Mouse (Mus musculus): ENCODE data around the gene Zfp72. TPM values are rescaled to one million over a fixed set of nuclear protein-coding genes. Genes with fewer than 3 reads are reported as not detected.

Zfp72 gene
- polyA plus RNA-seq, 1 experiment from 2014 or later = 6.6 TPM

- H3K4me3 ChIP-seq = peak overlapping the region; percentile 78
- H3K9me3 ChIP-seq = no peaks in the 10 kb centered on the region
- H3K27ac ChIP-seq = peak overlapping the region; percentile 11; the same call in 1 of the 2 replicates
- 2% methylated on average over 15 of the region's 15 CpGs for WGBS
- peaks cover 23% of the 10 kb centered on the region for H3K36me3 ChIP-seq
- H3K27me3 ChIP-seq = no peaks in the 10 kb centered on the region
- peak overlapping the region; percentile 75 for H3K4me2 ChIP-seq (replicated peaks)
- H3K4me1 ChIP-seq = peaks cover 23% of the 10 kb centered on the region
- peak; percentile 44 for ATAC-seq (ENCODE audit: low FRiP score, low read depth)
- peak overlapping the region; percentile 91 for H3K9ac ChIP-seq
These were observed 40.2 kb downstream of the Zfp72 start for GRCm38 (mm10) chr13:74350435-74350906.

- peak; percentile 97 for ATAC-seq (ENCODE audit: low FRiP score, low read depth)
- Histone ChIP-seq H3K4me1 (peaks cover 23% of the 10 kb centered on the region), H3K27me3 (no peaks in the 10 kb centered on the region), H3K4me2 (replicated peaks) (peak within 1 kb of the TSS; percentile 75), H3K9ac (peak within 1 kb of the TSS; percentile 91), H3K4me3 (peak within 1 kb of the TSS; percentile 78), H3K9me3 (no peaks in the 10 kb centered on the region), H3K27ac (peak within 1 kb of the TSS; percentile 76), H3K36me3 (peaks cover 21% of the 10 kb centered on the region)
- WGBS = under 1% methylated on average over 57 of the region's 57 CpGs
These were observed 40.8 kb downstream of the Zfp72 start, which contains the start of the genes Sdha and Ccdc127 for GRCm38 (mm10) chr13:74349566-74350434. Gene Sdha (minus strand): TSS chr13:74350280. Gene Ccdc127 (plus strand): TSS chr13:74350309.

- WGBS = 60% methylated on average over 3 of the region's 3 CpGs
- peaks cover 61% of the 10 kb centered on the region for H3K36me3 ChIP-seq
- H3K27ac ChIP-seq = no peak overlapping the region
- ATAC-seq (ENCODE audit: low FRiP score, low read depth) = peak; percentile 59; the same call in 1 of the 2 replicates
- H3K9me3 ChIP-seq = no peaks in the 10 kb centered on the region
- H3K9ac ChIP-seq = no peak overlapping the region
- H3K4me1 ChIP-seq = no peaks in the 10 kb centered on the region
- H3K27me3 ChIP-seq = no peaks in the 10 kb centered on the region
- H3K4me2 ChIP-seq (replicated peaks) = no peak overlapping the region
- no peak overlapping the region for H3K4me3 ChIP-seq
These were observed 49.6 kb downstream of the Zfp72 start for GRCm38 (mm10) chr13:74341036-74341435.

- no peaks in the 10 kb centered on the region for H3K9me3 ChIP-seq
- H3K36me3 ChIP-seq = peaks cover 78% of the 10 kb centered on the region
- H3K4me1 ChIP-seq = no peaks in the 10 kb centered on the region; the same call in 1 of the 2 replicates
- no peaks in the 10 kb centered on the region for H3K27me3 ChIP-seq
- H3K4me3 ChIP-seq = no peak overlapping the region
- ATAC-seq (ENCODE audit: low FRiP score, low read depth) = no peak
- no peak overlapping the region for H3K9ac ChIP-seq
- no peak overlapping the region for H3K27ac ChIP-seq
- no peak overlapping the region for H3K4me2 ChIP-seq (replicated peaks)
These were observed 61.3 kb downstream of the Zfp72 start for GRCm38 (mm10) chr13:74329321-74329720.

MicroRNAs encoded within 50 kb of the gene (microRNA counts, 519-probe panel; counts per million panel counts)
- microRNA mmu-miR-692 = not detected

Small RNA genes lying within 50 kb of the gene (microRNA-seq; reads per million reads assigned to microRNA genes)
- not detected for gene Mir692-3

Other genes starting within 250 kb of the Zfp72 start
- 86.6 and 86.9 TPM in 2 replicates for gene Exoc3, start 182.1 kb downstream of the Zfp72 start, polyA plus RNA-seq (2015; fragmentation: Nextera tagmentation; extraction: Ambion mirVana)
- 1.1 and 1.3 TPM in 2 replicates for gene Ahrr, start 98.5 kb downstream of the Zfp72 start, polyA plus RNA-seq (2015; fragmentation: Nextera tagmentation; extraction: Ambion mirVana)
- 138 and 148 TPM in 2 replicates for gene Pdcd6, start 73.3 kb downstream of the Zfp72 start, polyA plus RNA-seq (2015; fragmentation: Nextera tagmentation; extraction: Ambion mirVana)
- gene Sdha, start 40.6 kb downstream of the Zfp72 start, polyA plus RNA-seq (2015; fragmentation: Nextera tagmentation; extraction: Ambion mirVana) = 237 and 242 TPM in 2 replicates
- 63.7 and 71.3 TPM in 2 replicates for gene Ccdc127, start 40.5 kb downstream of the Zfp72 start, polyA plus RNA-seq (2015; fragmentation: Nextera tagmentation; extraction: Ambion mirVana)
- not detected in 2 replicates for gene Lrrc14b, start 26.8 kb downstream of the Zfp72 start, polyA plus RNA-seq (2015; fragmentation: Nextera tagmentation; extraction: Ambion mirVana)
- 95.3 and 95.4 TPM in 2 replicates for gene Ftl1-ps1, start 8.9 kb upstream of the Zfp72 start, polyA plus RNA-seq (2015; fragmentation: Nextera tagmentation; extraction: Ambion mirVana)
- 26.1 and 26.5 TPM in 2 replicates for gene Zfp825, start 103.2 kb upstream of the Zfp72 start, polyA plus RNA-seq (2015; fragmentation: Nextera tagmentation; extraction: Ambion mirVana)
- 7.2 and 9.3 TPM in 2 replicates for gene Erap1, start 248.7 kb upstream of the Zfp72 start, polyA plus RNA-seq (2015; fragmentation: Nextera tagmentation; extraction: Ambion mirVana)

Data from limb, embryonic 13.5 days (tissue).